Comparison of ENCODE assay signal across 8 mouse cellular contexts in genomic region chr5:132542381-132543020, GRCm38 (mm10). TPM values are rescaled to one million over a fixed set of nuclear protein-coding genes. Genes with fewer than 3 reads are reported as not detected.
DNase-seq lines count a peak whose midpoint lies in the region; ATAC-seq and TF ChIP-seq lines count a peak whose summit lies in the region.

No protein-coding gene starts in this region.

- TF ChIP-seq CTCF in left cerebral cortex, adult 2 months (IDR thresholded peaks at IDR 0.05) = no peak

- no peaks in the 10 kb centered on the region for H3K36me3 ChIP-seq in forebrain, embryonic 13.5 days (ENCODE audit: poor library complexity, severe bottlenecking)
- no peaks in the 10 kb centered on the region for H3K36me3 ChIP-seq in hindbrain, embryonic 16.5 days (ENCODE audit: control insufficient read depth, insufficient read depth, low read length)
- no peaks in the 10 kb centered on the region for H3K36me3 ChIP-seq in liver, embryonic 16.5 days (ENCODE audit: control insufficient read depth, insufficient read depth)

- peak overlapping the region; percentile 91 for H3K4me3 ChIP-seq in left cerebral cortex, adult 2 months
- peak overlapping the region; percentile 91 for H3K4me3 ChIP-seq in forebrain, embryonic 13.5 days
- peak overlapping the region; percentile 66 for H3K4me3 ChIP-seq in hindbrain, embryonic 16.5 days (ENCODE audit: low read length)
- H3K4me3 ChIP-seq in liver, embryonic 16.5 days (ENCODE audit: low read depth, low read length) = peak overlapping the region; percentile 63

- peak overlapping the region; percentile 81 for H3K4me2 ChIP-seq in forebrain, embryonic 13.5 days
- peak overlapping the region; percentile 67 for H3K4me2 ChIP-seq in hindbrain, embryonic 16.5 days (ENCODE audit: low read length)
- H3K4me2 ChIP-seq in liver, embryonic 16.5 days (ENCODE audit: low read depth, low read length) = peak overlapping the region; percentile 51

- no peaks in the 10 kb centered on the region for H3K9me3 ChIP-seq in forebrain, embryonic 13.5 days (replicated peaks)
- H3K9me3 ChIP-seq in hindbrain, embryonic 16.5 days (ENCODE audit: control insufficient read depth, low read length) = no peaks in the 10 kb centered on the region
- no peaks in the 10 kb centered on the region for H3K9me3 ChIP-seq in liver, embryonic 16.5 days (replicated peaks; ENCODE audit: control insufficient read depth, low read length)

- H3K27me3 ChIP-seq in forebrain, embryonic 13.5 days = no peaks in the 10 kb centered on the region
- no peaks in the 10 kb centered on the region for H3K27me3 ChIP-seq in hindbrain, embryonic 16.5 days (replicated peaks; ENCODE audit: control insufficient read depth, insufficient read depth, low read length)
- H3K27me3 ChIP-seq in liver, embryonic 16.5 days (ENCODE audit: control insufficient read depth, insufficient read depth, low read depth, low read length) = peaks cover 42% of the 10 kb centered on the region

- peak; percentile 16 for DNase-seq in left cerebral cortex, adult 2 months (ENCODE audit: extremely low spot score in 1 of 2, low spot score in 2 of 2)
- DNase-seq in left cerebral cortex, adult 11 months (ENCODE audit: low spot score) = no peak
- DNase-seq in brain, adult 2 months (ENCODE audit: low read depth, low spot score) = peak; percentile 33
- peak; percentile 32 for DNase-seq in right cerebral cortex, postnatal 25 days

- intact Hi-C loops in left cerebral cortex, adult 2 months (cut with DNase I) = loop anchor here (2.0 to 10.0 kb wide), 7 partner anchors 70 to 1252 kb away; no protein-coding TSS in a partner anchor

- H3K27ac ChIP-seq in left cerebral cortex, adult 2 months = peak overlapping the region; percentile 88
- H3K27ac ChIP-seq in forebrain, embryonic 13.5 days = peak overlapping the region; percentile 93
- peak overlapping the region; percentile 92 for H3K27ac ChIP-seq in hindbrain, embryonic 16.5 days (ENCODE audit: low read depth, low read length)
- no peak overlapping the region for H3K27ac ChIP-seq in liver, embryonic 16.5 days (ENCODE audit: low read length)

- WGBS in forebrain, embryonic 13.5 days = under 1% methylated on average over 28 of the region's 28 CpGs
- WGBS in hindbrain, embryonic 16.5 days = 0% methylated on average over 28 of the region's 28 CpGs
- under 1% methylated on average over 28 of the region's 28 CpGs for WGBS in liver, embryonic 16.5 days (ENCODE audit: insufficient replicate concordance)

- peaks cover 49% of the 10 kb centered on the region for H3K4me1 ChIP-seq in forebrain, embryonic 13.5 days
- peaks cover 12% of the 10 kb centered on the region for H3K4me1 ChIP-seq in hindbrain, embryonic 16.5 days (ENCODE audit: control insufficient read depth, insufficient read depth, low read depth, low read length)
- no peaks in the 10 kb centered on the region for H3K4me1 ChIP-seq in liver, embryonic 16.5 days (ENCODE audit: control insufficient read depth, low read depth, low read length)

- ATAC-seq in forebrain, embryonic 13.5 days = no peak; the same call in 1 of the 2 replicates
- ATAC-seq in hindbrain, embryonic 16.5 days = no peak; the same call in 1 of the 2 replicates
- ATAC-seq in liver, embryonic 16.5 days (ENCODE audit: low read depth) = no peak
- no peak for ATAC-seq in activated CD4-positive, CD25-positive, alpha-beta regulatory T cell, adult 4 months

- H3K9ac ChIP-seq in forebrain, embryonic 13.5 days = peak overlapping the region; percentile 98
- peak overlapping the region; percentile 78 for H3K9ac ChIP-seq in hindbrain, embryonic 16.5 days (ENCODE audit: low read depth, low read length)
- H3K9ac ChIP-seq in liver, embryonic 16.5 days (ENCODE audit: low read depth, low read length) = peak overlapping the region; percentile 43; the same call in 1 of the 2 replicates

RNA-seq across cellular contexts. Expression of gene Auts2, which starts 0.6 kb away (rescaled TPM):
- total RNA-seq in left cerebral cortex, adult 2 months (2021) = 100 to 1,000 TPM; 117 to 146 TPM
- 84.0 and 95.1 TPM in 2 replicates for polyA plus RNA-seq in forebrain, embryonic 13.5 days (2015; fragmentation: Nextera tagmentation; extraction: Ambion mirVana)
- 43.2 and 53.4 TPM in 2 replicates for polyA plus RNA-seq in hindbrain, embryonic 16.5 days (2015; fragmentation: Nextera tagmentation; extraction: Ambion mirVana)
- polyA plus RNA-seq in liver, embryonic 16.5 days (2015; fragmentation: Nextera tagmentation; extraction: Ambion mirVana) = 1.8 and 2.3 TPM in 2 replicates
- under 1 TPM in 1 of 2 experiments, not detected in 1; 0.26 TPM for polyA plus RNA-seq in activated CD4-positive, CD25-positive, alpha-beta regulatory T cell, adult 4 months (2017; shearing (Covaris generic))

Comparison
In these comparisons a context has a peak if more than half of its experiments do, and no peak if none do; other contexts are left out.
1. H3K9ac ChIP-seq: peak in every context shown above with its lines; median percentile 98 in forebrain, embryonic 13.5 days; 78 in hindbrain, embryonic 16.5 days; 43 in liver, embryonic 16.5 days.
2. RNA of gene Auts2, which starts 0.6 kb away (polyA plus RNA-seq): 84.0 to 95.1 TPM in forebrain, embryonic 13.5 days and 43.2 to 53.4 TPM in hindbrain, embryonic 16.5 days; 1.8 to 2.3 TPM in liver, embryonic 16.5 days and 0.26 TPM in activated CD4-positive, CD25-positive, alpha-beta regulatory T cell, adult 4 months; every median in the first group is over 10 times any median in the second.
3. Peak in every context shown above with its lines, with median percentiles within 50 percentile points of each other: H3K4me3 ChIP-seq and H3K4me2 ChIP-seq.